In the genomic region with DNA sequence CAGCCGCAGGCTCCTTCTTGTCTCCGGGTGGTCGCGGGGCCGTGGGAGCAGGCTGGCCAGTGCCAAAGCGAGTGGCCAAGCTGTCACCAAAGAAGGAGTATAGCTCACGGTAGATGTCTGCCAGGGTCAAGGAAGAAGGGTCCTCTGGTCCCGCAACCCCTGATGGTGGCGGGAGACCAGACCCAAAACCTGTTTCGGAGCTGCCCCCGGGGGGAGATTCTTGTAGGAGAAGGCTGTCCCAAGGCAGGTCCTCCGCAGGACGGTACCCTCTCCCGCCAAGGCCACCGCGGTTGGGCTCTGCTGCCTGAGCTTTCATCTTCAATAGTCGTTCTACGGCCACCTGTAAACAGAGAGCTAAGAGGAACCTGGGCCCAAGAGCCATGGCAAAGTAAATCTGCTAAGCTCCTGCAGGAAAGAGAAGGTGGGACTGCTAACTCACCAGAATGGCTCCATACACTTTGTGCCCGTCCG, we compare ENCODE assay signal across 7 mouse cellular contexts. TPM values are rescaled to one million over a fixed set of nuclear protein-coding genes. Genes with fewer than 3 reads are reported as not detected.
DNase-seq lines count a peak whose midpoint lies in the region; ATAC-seq and TF ChIP-seq lines count a peak whose summit lies in the region.

No protein-coding gene starts in this region.

- peaks cover 55% of the 10 kb centered on the region for H3K36me3 ChIP-seq in megakaryocyte, embryonic 14.5 days (replicated peaks; ENCODE audit: low read length)
- H3K36me3 ChIP-seq in forebrain, embryonic 16.5 days (ENCODE audit: control insufficient read depth, insufficient read depth): peaks cover 9% of the 10 kb centered on the region; the same call in 1 of the 2 replicates
- peaks cover 4% of the 10 kb centered on the region; the same call in 1 of the 2 replicates for H3K36me3 ChIP-seq in liver, adult 2 months (ENCODE audit: control insufficient read depth, insufficient read depth, low read length)
- H3K36me3 ChIP-seq in stomach, embryonic 14.5 days (ENCODE audit: control insufficient read depth, insufficient read depth, low read length): peaks cover 22% of the 10 kb centered on the region

- WGBS in forebrain, embryonic 16.5 days: 5% methylated on average over 20 of the region's 20 CpGs
- WGBS in liver, adult 2 months: 2% methylated on average over 20 of the region's 20 CpGs
- 4% methylated on average over 20 of the region's 20 CpGs for WGBS in stomach, embryonic 14.5 days

- H3K79me2 ChIP-seq in liver, adult 2 months (ENCODE audit: control insufficient read depth, insufficient read depth, low read length): peaks cover 16% of the 10 kb centered on the region; the same call in 1 of the 2 replicates

- H3K4me2 ChIP-seq in forebrain, embryonic 16.5 days (ENCODE audit: low read length): peak overlapping the region; percentile 99
- H3K4me2 ChIP-seq in stomach, embryonic 14.5 days (replicated peaks; ENCODE audit: low read depth, low read length): peak overlapping the region; percentile 98

- TF ChIP-seq CTCF in liver, adult 2 months (IDR thresholded peaks at IDR 0.05; ENCODE audit: low read depth, low read length): no peak

- no peak for ATAC-seq in megakaryocyte, adult 5-6 weeks (ENCODE audit: poor library complexity, severe bottlenecking)
- no peak for ATAC-seq in forebrain, embryonic 16.5 days
- peak; percentile 7; the same call in 1 of the 2 replicates for ATAC-seq in stomach, embryonic 14.5 days (ENCODE audit: insufficient number of reproducible peaks, insufficient read depth, low FRiP score, low read depth)

- H3K9me3 ChIP-seq in megakaryocyte, embryonic 14.5 days: no peaks in the 10 kb centered on the region
- no peaks in the 10 kb centered on the region for H3K9me3 ChIP-seq in forebrain, embryonic 16.5 days (ENCODE audit: control insufficient read depth, low read length)
- H3K9me3 ChIP-seq in stomach, embryonic 14.5 days (ENCODE audit: control insufficient read depth, low read depth, low read length): no peaks in the 10 kb centered on the region

- DNase-seq in brain, adult 2 months (ENCODE audit: low read depth, low spot score): peak; percentile 24
- DNase-seq in liver, adult 2 months (ENCODE audit: extremely low read depth, low read depth, low spot score): no peak
- DNase-seq in layer of hippocampus, adult 9-10 months (ENCODE audit: low spot score): no peak

- TF ChIP-seq POLR2A in liver, adult 2 months (IDR thresholded peaks at IDR 0.05; ENCODE audit: extremely low read depth, insufficient read depth, low read length): no peak

- peak overlapping the region; percentile 99 for H3K27ac ChIP-seq in forebrain, embryonic 16.5 days (ENCODE audit: low read length)
- peak overlapping the region; percentile 91 for H3K27ac ChIP-seq in liver, adult 2 months (replicated peaks; ENCODE audit: insufficient read depth, low read depth, low read length)
- H3K27ac ChIP-seq in stomach, embryonic 14.5 days (ENCODE audit: low read length): peak overlapping the region; percentile 98

- H3K9ac ChIP-seq in forebrain, embryonic 16.5 days (replicated peaks; ENCODE audit: low read depth, low read length): peak overlapping the region; percentile 96
- peak overlapping the region; percentile 95 for H3K9ac ChIP-seq in liver, adult 2 months (ENCODE audit: low read depth, low read length)
- peak overlapping the region; percentile 94 for H3K9ac ChIP-seq in stomach, embryonic 14.5 days (replicated peaks; ENCODE audit: low read depth, low read length)

- no peaks in the 10 kb centered on the region for H3K27me3 ChIP-seq in megakaryocyte, embryonic 14.5 days (replicated peaks)
- H3K27me3 ChIP-seq in forebrain, embryonic 16.5 days (replicated peaks; ENCODE audit: control insufficient read depth, insufficient read depth, low read length): no peaks in the 10 kb centered on the region
- H3K27me3 ChIP-seq in liver, adult 2 months (ENCODE audit: control insufficient read depth, insufficient read depth, low read length): no peaks in the 10 kb centered on the region
- H3K27me3 ChIP-seq in stomach, embryonic 14.5 days (ENCODE audit: control insufficient read depth, insufficient read depth, low read length): no peaks in the 10 kb centered on the region

- peaks cover 55% of the 10 kb centered on the region for H3K4me1 ChIP-seq in megakaryocyte, embryonic 14.5 days
- peaks cover 34% of the 10 kb centered on the region for H3K4me1 ChIP-seq in forebrain, embryonic 16.5 days (replicated peaks; ENCODE audit: control insufficient read depth, insufficient read depth, low read length)
- peaks cover 20% of the 10 kb centered on the region for H3K4me1 ChIP-seq in liver, adult 2 months (ENCODE audit: control insufficient read depth, insufficient read depth, low read length)
- H3K4me1 ChIP-seq in stomach, embryonic 14.5 days (ENCODE audit: control insufficient read depth, insufficient read depth, low read length): peaks cover 19% of the 10 kb centered on the region

- peak overlapping the region; percentile 97 for H3K4me3 ChIP-seq in megakaryocyte, embryonic 14.5 days (replicated peaks)
- peak overlapping the region; percentile 82 for H3K4me3 ChIP-seq in forebrain, embryonic 16.5 days (replicated peaks; ENCODE audit: low read length)
- H3K4me3 ChIP-seq in liver, adult 2 months (ENCODE audit: insufficient read depth, low read depth, low read length): peak overlapping the region; percentile 98
- H3K4me3 ChIP-seq in stomach, embryonic 14.5 days (ENCODE audit: low read depth, low read length): peak overlapping the region; percentile 75

RNA-seq across cellular contexts. Expression of gene Tmem179b, which starts 0.7 kb away (rescaled TPM):
- 154 and 203 TPM in 2 replicates for polyA plus RNA-seq in megakaryocyte, embryonic 14.5 days (2012; ENCODE audit: insufficient read depth, low replicate concordance)
- total RNA-seq in megakaryocyte, adult 5-6 weeks (2015): 172 and 177 TPM in 2 replicates
- 98.4 and 108 TPM in 2 replicates for total RNA-seq in megakaryocyte, adult 5-6 weeks (2017)
- 27.0 and 29.1 TPM in 2 replicates for polyA plus RNA-seq in forebrain, embryonic 16.5 days (2015; fragmentation: Nextera tagmentation; extraction: Ambion mirVana)
- total RNA-seq in liver, adult 2 months (2014; rRNA removed): 28.4 and 29.8 TPM in 2 replicates
- 68.8 and 85.1 TPM in 2 replicates for polyA plus RNA-seq in liver, adult 2 months (2012; rRNA removed)
- 85.4 and 94.0 TPM in 2 replicates for polyA plus RNA-seq in stomach, embryonic 14.5 days (2014; fragmentation: Nextera tagmentation; extraction: Ambion mirVana)

RNA-seq across cellular contexts. Expression of gene Tmem223, which starts 4.2 kb away (rescaled TPM):
- polyA plus RNA-seq in megakaryocyte, embryonic 14.5 days (2012; ENCODE audit: insufficient read depth, low replicate concordance): 53.5 and 407 TPM in 2 replicates
- total RNA-seq in megakaryocyte, adult 5-6 weeks (2015): 28.1 and 36.6 TPM in 2 replicates
- 11.6 and 12.0 TPM in 2 replicates for total RNA-seq in megakaryocyte, adult 5-6 weeks (2017)
- 230 and 247 TPM in 2 replicates for polyA plus RNA-seq in forebrain, embryonic 16.5 days (2015; fragmentation: Nextera tagmentation; extraction: Ambion mirVana)
- total RNA-seq in liver, adult 2 months (2014; rRNA removed): 50.3 and 66.9 TPM in 2 replicates
- 93.1 and 122 TPM in 2 replicates for polyA plus RNA-seq in liver, adult 2 months (2012; rRNA removed)
- 178 and 194 TPM in 2 replicates for polyA plus RNA-seq in stomach, embryonic 14.5 days (2014; fragmentation: Nextera tagmentation; extraction: Ambion mirVana)

RNA-seq across cellular contexts. Expression of gene Taf6l, which starts 11.2 kb away (rescaled TPM):
- 33.7 and 61.6 TPM in 2 replicates for polyA plus RNA-seq in megakaryocyte, embryonic 14.5 days (2012; ENCODE audit: insufficient read depth, low replicate concordance)
- 5.1 and 6.2 TPM in 2 replicates for total RNA-seq in megakaryocyte, adult 5-6 weeks (2015)
- total RNA-seq in megakaryocyte, adult 5-6 weeks (2017): 8.9 and 9.8 TPM in 2 replicates
- polyA plus RNA-seq in forebrain, embryonic 16.5 days (2015; fragmentation: Nextera tagmentation; extraction: Ambion mirVana): 30.8 and 32.2 TPM in 2 replicates
- total RNA-seq in liver, adult 2 months (2014; rRNA removed): 4.7 and 5.2 TPM in 2 replicates
- 5.1 and 5.3 TPM in 2 replicates for polyA plus RNA-seq in liver, adult 2 months (2012; rRNA removed)
- polyA plus RNA-seq in stomach, embryonic 14.5 days (2014; fragmentation: Nextera tagmentation; extraction: Ambion mirVana): 17.1 and 17.5 TPM in 2 replicates

RNA-seq across cellular contexts. Expression of gene Nxf1, which starts 18.1 kb away (rescaled TPM):
- polyA plus RNA-seq in megakaryocyte, embryonic 14.5 days (2012; ENCODE audit: insufficient read depth, low replicate concordance): 10.6 and 13.3 TPM in 2 replicates
- total RNA-seq in megakaryocyte, adult 5-6 weeks (2015): 257 and 292 TPM in 2 replicates
- 69.7 and 76.0 TPM in 2 replicates for total RNA-seq in megakaryocyte, adult 5-6 weeks (2017)
- 200 and 218 TPM in 2 replicates for polyA plus RNA-seq in forebrain, embryonic 16.5 days (2015; fragmentation: Nextera tagmentation; extraction: Ambion mirVana)
- 16.2 and 22.3 TPM in 2 replicates for total RNA-seq in liver, adult 2 months (2014; rRNA removed)
- polyA plus RNA-seq in liver, adult 2 months (2012; rRNA removed): 27.3 and 43.1 TPM in 2 replicates
- 168 and 178 TPM in 2 replicates for polyA plus RNA-seq in stomach, embryonic 14.5 days (2014; fragmentation: Nextera tagmentation; extraction: Ambion mirVana)

RNA-seq across cellular contexts. Expression of gene Polr2g, which starts 23.4 kb away (rescaled TPM):
- 6.3 TPM in 1 of 2 replicates, not detected in the other for polyA plus RNA-seq in megakaryocyte, embryonic 14.5 days (2012; ENCODE audit: insufficient read depth, low replicate concordance)
- 124 and 125 TPM in 2 replicates for total RNA-seq in megakaryocyte, adult 5-6 weeks (2015)
- total RNA-seq in megakaryocyte, adult 5-6 weeks (2017): 54.1 and 58.2 TPM in 2 replicates
- 160 and 164 TPM in 2 replicates for polyA plus RNA-seq in forebrain, embryonic 16.5 days (2015; fragmentation: Nextera tagmentation; extraction: Ambion mirVana)
- 25.2 and 26.6 TPM in 2 replicates for total RNA-seq in liver, adult 2 months (2014; rRNA removed)
- polyA plus RNA-seq in liver, adult 2 months (2012; rRNA removed): 12.9 and 13.2 TPM in 2 replicates
- polyA plus RNA-seq in stomach, embryonic 14.5 days (2014; fragmentation: Nextera tagmentation; extraction: Ambion mirVana): 140 and 151 TPM in 2 replicates
